Mouse (Mus musculus) gastrocnemius, postnatal 14 days (tissue): Measurements from ENCODE around the gene Hpcal1. TPM values are rescaled to one million over a fixed set of nuclear protein-coding genes. Genes with fewer than 3 reads are reported as not detected.

ENCODE experiments used
- DNase-seq: peaks from one replicate; pipeline ENCODE4 v3.0.0; 2021; ENCODE audit warnings: mixed read lengths
- intact Hi-C: fragments of 180-260 bp; cut with DNase I; formaldehyde crosslinking; loops from one replicate; pipeline ENCODE4 v1.15.1; 2025; ENCODE audit warnings: low total_unique reads
- total RNA-seq, 2 experiments: library from RNA; stranded (reverse); gene quantifications; 2 replicates each; pipeline ENCODE4 v1.2.3; 2021

The Hpcal1 gene
- total RNA-seq, 2 experiments from 2014 or later: 11.6 to 17.7 TPM

DNA sequence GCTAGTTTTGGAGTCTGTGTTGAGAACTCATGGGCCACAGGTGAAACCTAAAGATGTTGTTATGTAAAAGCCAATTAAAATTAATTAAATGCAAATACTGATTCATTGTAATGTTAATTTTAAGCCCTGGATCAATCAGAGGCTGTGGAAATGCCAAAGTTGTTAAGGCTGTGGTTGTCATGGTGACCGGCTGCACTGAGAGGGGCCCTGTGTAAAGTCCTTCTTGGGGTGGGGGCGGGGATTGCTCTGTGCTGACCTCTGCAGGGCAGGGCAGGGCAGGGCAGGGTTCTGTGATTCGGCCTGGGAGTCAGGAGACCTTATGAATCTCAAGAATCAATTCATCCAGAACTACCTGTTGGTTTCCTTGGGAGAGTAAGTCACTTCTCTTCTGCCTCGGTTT, 18.8 kb downstream of the Hpcal1 start:
- intact Hi-C loops: no loop called here
- DNase-seq: no peak

DNA sequence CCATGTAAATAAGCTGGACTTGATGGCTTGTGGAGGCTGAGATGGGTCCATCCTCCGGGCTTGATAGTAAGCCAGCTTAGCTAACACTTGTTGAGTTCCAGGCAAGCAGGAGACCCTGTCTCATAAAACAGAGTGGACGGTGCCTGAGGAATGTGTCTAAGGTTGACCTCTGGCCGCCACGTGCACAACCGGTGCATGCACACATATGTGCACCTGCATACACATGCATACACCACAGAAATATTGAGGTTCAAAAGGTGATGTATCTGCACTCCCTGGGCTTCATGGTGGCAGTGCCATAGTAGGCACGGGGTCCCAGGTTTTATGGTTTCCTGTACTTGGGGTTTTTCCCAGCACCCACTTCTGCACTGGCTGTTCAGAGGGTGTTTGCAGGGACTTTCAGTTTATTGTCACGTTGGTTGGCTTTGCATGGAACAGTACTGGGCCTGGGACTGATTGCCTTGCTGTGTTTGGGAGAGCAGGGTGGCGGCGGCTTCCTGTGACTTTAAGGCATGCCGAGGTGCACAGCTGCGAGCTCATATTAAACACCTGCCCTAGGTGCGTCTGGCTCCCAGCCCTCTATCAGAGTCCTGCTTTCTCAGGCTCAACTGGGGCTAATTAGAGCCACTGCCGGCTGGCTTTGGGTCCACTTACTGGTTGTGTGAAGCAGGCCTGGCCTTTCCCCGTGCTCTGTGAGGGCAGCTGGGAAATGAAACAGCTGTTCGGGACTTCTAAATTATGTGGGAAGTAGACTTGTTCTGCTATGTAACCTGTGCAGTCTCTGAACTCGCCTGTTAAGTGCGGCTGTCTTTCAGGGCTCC, 19.5 kb downstream of the Hpcal1 start:
- intact Hi-C loops: no loop called here
- no peak for DNase-seq

DNA sequence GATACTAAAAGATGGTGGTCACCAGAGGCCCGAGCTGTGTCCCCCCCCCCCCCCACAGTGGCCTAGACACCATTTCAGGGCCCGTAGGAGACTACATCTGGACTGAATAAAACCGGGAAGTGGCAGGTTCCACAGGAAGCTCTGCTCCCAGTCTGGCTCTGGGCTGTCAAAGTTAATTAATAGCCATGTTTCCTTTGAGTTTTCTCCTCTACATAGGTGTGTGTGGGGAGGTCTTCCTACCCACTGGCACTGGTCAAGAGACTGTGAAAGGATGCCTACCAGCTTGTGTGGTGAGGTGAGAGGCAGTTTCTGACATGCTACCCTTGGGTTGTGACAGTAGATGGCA, 20.1 kb downstream of the Hpcal1 start:
- no peak for DNase-seq
- intact Hi-C loops: no loop called here

DNA sequence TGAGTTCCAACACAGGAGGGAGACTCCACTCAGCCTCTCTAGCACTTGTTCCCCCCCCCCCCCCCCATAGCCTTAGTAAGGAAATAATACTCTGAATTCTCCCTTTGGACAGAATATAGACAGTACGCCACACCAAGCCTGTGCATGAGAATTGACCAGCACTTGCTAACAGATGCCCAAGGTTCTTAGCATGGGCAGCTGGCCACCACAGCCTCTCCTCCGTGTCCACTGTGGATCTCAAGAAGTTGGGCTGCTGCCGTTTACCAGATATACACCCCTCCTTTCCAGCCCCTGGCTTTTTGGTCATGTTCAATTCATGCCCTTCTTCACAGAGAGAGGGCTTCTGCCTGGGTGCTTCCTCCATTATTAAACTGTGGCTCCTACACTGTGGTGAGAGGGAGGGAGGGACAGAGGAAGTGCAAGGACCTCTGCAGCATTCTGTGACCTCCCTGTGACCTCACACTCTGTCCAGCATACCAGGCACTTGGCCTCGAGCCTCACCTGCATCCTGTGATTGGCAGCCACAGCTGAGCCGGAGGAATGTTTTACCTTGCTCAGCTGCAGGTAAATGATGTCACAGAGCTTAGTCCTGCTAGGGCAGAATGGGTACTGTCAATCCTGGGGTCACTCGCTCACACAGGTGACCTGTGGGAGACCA, 21.2 kb downstream of the Hpcal1 start:
- intact Hi-C loops: no loop called here

DNA sequence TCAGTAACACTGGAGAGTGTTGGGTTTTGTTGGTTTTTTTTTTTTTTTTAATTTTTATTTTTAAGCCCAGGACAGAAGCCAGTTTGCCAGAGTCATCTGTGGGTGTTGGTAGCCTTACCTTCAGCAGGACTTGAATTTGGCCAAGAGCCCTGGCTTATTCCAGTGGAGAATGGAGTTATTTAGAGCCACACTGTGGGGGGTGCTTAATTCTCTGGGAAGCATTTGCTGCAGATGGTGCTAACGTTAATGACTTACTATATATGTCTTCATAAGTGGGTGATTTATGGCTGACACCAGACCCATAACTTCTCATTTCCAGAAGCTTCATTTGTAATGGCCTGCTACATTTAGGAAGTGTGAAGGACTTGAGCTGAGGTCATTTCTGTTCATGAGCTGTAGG, 21.9 kb downstream of the Hpcal1 start:
- intact Hi-C loops: no loop called here
- DNase-seq: no peak

More for the DNA sequence above, 21.2 kb downstream of the Hpcal1 start:
- no peak for DNase-seq

DNA sequence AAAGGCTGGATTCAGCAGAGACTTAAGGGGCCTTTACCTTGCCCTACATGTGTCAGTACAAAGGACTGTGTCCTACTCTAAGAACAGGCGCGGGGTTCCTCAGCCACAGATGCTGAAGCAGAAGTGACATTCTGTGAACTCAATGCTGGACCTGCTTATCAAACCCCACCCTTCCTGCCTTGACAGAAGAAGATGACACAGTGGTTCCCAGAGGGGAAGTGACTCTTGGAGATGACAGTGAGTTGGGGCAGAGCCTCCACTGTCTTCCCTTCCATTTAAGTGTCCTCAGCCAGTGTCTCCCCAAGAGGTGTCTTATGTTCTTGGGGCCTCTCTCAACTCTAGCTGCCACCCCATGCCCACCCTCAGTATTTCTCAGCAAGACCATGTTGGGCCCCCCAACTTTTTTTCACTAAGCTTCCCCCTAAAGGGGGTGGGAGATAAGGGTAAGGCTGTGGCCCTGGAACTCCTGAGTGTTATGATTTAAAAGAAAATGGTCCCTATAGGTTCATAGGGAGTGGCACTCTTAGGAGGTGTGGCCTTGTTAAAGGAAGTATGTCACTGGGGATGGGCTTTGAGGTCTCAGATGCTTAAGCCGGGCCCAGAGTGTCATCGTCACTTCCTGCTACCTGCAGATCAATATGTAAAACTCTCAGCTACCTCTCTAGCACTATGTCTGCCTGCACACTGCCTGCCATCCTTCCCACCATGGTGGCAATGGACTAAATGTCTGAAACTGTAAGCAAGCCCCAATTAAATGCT, 25.2 kb downstream of the Hpcal1 start:
- intact Hi-C loops: no loop called here
- no peak for DNase-seq

DNA sequence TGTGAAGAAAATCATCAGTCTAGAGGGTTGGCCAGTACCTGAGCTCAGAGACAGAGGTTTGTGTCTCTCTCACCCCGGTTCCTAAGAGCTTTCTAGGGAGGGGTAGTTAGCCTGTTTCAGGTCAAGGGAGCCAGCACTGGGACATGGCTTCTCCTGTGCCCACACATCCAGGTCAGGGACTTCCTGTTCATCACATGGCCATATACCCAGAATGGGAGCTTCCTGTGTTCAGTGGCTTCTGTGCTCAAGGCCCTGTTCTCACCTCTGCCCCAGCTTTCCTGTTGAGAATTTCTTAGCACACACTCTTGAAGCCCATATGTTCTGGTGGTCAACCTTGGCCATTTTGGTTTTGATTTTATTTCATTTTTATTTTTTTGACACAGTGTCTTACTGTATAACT, 26.6 kb downstream of the Hpcal1 start:
- intact Hi-C loops: no loop called here
- no peak for DNase-seq

DNA sequence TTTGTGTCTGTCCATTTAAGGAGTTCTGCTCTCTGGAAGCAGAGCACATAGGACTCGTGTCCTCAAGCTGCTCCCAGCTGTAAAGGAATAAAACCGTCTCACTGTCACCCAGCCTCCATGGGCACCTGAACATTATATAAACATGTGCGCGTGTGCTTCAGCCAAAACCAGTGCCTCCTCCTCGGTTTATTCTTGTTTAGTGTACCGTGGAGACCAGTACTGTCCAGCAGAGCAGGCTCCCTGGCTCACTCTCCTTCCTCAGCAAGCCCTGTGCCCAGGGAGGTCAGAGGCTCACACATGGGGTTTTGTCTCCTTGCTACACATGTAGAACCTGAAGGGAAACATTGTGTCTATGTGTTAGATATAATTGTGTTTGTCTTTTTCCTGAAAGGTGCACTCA, 27.5 kb downstream of the Hpcal1 start:
- intact Hi-C loops: no loop called here
- no peak for DNase-seq

DNA sequence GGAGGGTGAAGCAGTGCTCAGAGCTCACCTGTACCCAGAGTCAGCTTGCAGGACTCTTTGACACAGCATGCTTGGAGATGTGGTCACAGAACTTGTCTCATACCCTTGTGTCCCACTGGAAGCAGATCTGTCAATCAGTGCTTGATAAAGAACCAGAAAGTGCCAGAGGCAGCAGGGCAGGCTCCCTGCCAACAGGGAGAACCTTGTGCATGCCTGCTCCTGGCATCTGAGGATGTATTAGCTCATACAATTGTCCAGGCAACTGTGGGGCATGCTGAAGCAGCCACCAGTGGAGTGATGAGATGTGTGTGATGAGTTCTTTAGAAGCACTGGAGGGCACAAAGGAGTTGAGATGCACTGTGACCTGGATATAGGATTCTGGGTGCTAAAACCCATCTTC, 30.4 kb downstream of the Hpcal1 start:
- DNase-seq: no peak
- intact Hi-C loops: no loop called here

DNA sequence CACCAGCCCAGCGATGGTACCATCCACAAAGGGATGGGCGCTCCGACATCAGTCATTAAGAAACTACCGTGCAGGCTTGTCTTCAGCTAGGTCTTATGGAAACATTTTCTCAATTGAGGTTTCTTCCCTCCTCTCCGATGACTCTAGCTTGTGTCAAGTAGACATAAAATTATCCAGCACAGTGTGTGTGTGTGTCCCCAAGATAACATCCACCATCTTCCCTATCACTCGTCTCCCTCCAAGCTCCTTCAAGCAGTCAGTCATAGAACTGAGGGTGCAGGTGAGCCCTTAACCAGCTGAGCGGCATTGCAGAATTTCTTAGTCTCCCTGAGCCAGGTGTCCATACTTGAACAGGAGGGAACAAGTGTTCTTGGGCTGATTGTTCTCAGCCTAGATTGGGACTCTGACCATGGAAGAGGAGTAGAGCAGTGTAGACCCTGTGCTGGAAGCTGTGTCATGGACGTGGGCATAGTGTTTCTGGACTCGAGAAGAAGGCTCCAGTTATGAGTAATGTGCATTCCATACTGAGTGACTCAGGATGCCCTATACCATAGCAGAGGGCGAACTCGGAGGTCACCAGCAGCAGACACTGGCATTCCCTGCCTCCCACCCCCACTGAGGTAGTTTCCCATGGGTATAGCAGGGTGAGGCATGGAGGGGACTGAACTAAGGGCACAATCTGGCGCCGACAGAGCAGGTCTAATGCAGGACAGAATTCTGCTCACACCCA, 32.0 kb downstream of the Hpcal1 start:
- no peak for DNase-seq
- intact Hi-C loops: no loop called here

DNA sequence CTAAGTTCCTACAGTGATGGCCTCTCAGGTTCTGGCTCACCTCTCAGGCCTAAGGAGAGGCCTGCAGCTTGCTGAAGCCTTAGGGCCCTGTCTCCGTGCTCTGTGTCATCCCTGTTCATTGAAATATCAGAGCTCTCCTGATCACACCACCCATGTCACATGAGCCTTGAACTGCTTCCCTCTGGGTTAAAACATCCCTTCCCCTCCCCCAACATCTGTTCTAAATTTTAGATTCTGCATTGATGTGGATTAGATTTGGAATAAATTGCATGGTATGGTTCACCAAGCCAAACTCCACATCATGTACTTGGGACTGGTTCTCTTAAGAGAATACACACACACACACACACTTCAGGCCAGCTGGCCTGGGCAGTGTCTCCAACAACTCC, 32.5 kb downstream of the Hpcal1 start:
- DNase-seq: no peak
- intact Hi-C loops: no loop called here

DNA sequence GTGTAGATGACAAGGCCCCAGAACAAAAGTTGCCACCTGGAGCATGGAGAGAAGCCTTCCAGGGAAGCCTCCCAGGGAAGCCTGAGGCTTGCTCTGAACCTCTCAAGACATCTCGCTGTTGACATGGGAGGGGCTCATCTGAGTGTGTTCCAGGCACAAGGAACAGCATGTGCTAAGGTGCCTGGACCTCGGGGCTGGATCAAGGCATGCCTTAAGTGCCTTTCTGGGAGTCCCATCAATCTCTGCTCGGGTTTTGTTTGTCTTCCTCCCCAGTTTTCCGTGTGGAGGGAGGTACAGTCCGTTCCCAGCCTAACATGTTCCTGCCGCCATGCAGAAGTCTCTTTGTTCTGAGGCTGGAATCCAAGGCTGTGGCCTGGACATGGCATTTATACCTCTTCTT, 33.3 kb downstream of the Hpcal1 start:
- intact Hi-C loops: no loop called here
- no peak for DNase-seq

DNA sequence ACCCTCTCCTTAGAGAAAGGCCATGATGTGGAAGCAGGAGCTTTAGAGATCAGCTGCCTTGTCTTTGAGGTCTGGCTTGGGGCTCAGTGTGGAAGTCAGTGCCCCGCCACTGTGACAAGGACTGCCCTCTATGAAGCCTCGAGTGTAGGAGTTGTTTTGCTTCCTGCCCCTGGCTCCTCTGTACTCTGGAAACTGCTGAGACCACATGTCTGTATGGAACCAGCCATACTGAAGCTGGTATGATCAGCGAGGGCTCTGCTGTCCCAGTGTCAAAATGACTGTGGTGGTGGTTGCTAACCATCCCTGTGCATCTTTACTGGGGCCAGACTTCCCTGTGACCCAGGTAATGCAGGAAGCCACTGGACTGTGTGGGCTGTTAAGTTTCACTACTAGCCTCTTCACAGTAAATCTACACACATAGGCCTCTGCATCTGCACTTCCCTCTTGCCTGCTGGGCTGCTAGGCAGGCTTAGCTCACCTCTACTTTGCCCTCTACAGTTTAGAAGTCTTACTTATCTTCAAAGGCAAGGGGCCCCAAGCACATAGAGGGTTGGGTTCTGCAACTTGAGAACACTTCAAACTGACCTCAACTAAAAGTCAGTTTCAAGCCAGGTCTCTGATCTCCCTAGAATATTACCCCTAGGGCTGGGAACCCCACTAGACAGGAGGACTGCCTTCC, 33.9 kb downstream of the Hpcal1 start:
- intact Hi-C loops: no loop called here

DNA sequence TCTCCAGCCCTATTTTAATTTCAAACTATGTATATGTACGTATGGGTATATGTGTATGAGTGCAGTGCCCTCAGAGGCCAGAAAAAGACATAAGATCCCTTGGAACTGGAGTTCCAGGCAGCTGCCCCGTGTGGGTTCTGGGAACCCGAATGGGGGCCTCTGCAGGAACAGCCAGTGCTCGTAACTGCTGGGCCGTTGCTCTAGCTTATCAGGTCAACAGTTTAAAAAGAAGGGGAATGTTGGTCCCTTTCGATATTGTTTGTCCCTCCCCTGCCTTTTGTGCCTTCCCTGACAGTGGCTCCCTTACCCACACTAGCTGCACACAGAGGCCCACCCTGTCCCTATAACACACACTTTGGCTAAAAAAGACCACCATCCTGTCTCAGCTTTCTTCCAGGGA, 34.9 kb downstream of the Hpcal1 start:
- no peak for DNase-seq
- intact Hi-C loops: no loop called here

More for the DNA sequence above, 33.9 kb downstream of the Hpcal1 start:
- no peak for DNase-seq

DNA sequence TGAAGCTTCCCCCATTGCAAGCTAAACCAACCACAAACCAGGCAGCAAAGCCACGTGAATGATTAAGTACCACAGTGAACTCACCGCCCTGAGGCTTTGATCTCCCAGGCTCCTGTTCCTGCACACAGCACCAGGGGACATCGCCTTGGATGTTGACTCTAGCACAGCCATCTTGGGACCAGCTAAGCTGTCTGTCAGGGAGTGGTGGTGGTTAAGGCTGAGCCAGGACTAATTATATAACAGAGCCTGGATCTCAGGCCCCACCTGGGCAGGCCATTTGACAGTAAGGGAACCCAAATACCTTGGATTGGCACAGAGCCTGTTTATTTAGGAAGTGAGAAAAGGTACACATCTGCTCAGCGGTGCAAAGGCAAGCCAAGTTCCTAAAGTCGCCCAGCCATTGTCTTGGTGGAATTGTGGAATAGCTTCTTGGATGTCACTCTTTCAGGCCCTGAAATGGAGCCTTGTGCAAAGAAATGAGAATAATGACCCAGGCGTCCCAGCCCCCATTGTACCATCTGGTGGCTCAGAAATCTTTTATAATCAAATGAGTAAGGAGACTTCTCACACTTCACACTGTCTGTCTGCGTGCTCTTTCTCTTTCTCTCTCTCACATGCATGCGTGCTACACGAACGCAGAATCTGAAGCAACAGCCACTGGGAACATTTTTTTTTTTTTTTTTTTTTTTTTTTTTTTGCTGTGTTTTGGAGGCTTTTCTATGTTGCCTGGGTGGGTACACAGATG, 36.1 kb downstream of the Hpcal1 start:
- intact Hi-C loops: no loop called here
- DNase-seq: no peak

DNA sequence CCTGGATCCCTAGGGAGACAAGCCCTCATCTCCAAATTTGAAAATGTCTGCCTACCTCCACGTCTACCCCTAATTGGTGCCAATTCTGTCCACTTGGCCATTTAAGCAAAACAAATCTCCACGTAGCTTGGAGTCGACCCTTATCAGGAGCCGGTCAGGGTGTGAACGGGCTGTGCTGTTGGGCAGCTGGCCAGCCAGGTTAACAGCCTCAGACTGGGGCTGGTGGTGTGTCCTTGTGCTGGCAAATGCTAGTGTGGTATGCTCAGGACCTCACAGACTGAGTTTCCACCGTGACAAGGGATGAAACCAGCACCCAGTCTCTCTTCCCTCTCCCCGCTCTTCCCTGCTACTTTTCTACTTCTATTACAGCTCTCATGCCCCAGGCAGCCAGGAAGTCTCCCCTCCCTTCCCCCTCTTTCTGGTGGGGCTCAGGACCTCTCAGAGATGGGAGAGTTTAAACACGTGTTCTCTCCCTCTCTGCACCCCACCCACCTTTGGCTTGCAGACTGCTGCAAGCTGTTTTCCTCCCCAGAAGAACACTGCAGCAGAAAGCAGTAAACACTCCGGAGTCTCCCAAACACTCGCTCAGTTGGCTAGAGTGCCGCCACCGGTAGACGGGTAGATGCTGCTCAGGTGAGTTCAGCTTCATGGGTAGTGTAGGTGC, 37.2 kb downstream of the Hpcal1 start:
- intact Hi-C loops: no loop called here

DNA sequence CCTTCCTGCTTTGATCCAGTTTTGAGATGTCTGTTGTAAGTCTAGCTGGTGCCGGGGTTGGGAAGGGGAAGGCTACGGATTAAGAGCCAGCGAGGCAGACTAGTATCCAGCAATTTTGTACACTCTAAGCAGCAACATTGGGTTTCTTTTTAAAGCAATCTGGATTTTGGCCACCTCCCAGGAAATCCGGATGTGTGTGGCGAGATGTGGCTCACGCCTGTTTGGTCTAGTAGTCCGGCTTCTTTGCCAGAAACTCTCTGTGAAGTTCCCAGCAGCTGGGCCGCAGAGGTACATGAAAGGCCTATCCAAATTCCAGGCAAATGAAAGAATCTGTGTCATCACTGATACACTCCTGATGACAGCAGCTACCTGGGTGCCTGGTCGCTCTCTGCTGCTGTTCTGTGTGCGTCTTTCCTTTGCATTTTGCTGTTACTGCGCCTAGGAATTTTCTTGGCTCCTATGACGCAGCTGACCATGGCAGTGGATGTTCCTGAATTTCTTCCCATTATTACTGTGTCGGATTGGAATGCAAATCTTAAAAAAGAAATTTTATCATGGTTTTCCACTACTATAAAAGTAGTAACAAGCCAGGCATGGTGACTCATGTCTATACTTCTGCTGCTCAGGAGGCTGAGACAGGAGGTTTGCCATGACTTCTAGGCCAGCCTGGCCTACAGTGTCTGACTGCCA, 38.7 kb downstream of the Hpcal1 start:
- peak; percentile 66 for DNase-seq
- intact Hi-C loops: no loop called here

More for the DNA sequence above, 37.2 kb downstream of the Hpcal1 start:
- DNase-seq: peak; percentile 49

DNA sequence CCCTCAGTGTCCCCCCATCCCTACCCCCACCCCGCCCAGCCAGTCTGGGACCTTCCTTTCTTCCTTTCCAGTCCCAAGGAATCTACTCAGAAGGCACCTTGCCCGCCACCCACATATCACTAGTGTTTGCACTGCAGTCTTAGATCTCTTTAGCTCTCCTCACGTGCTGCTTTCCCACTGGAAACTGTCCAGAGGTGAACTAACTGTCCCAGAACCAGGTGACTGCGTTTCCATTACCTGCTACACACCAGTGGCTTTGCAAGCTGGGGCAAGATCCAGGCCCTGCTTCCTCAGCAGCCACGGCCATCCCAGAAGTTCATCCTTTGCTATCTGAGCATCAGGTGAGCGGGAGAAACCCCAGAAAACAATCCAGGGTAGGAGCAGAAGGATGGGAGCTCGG, 41.4 kb downstream of the Hpcal1 start:
- DNase-seq: no peak
- intact Hi-C loops: no loop called here
